Mouse (Mus musculus) kidney, postnatal 14 days (tissue): ENCODE data around the gene Dnajc4.

Source experiments
- DNase-seq: peaks from one replicate; pipeline ENCODE4 v3.0.0; 2022; ENCODE audit warnings: mixed read lengths

The Dnajc4 gene

GRCm38 (mm10) chr19:6942764-6943163 lies 49.6 kb downstream of the Dnajc4 start:
- no peak for DNase-seq

- DNase-seq = peak; percentile 98
Observed at GRCm38 (mm10) chr19:6942249-6942691, 50.1 kb downstream of the Dnajc4 start, which contains the start of gene Gpr137. Gene Gpr137, minus strand, starts transcription at chr19:6942480.

DNA sequence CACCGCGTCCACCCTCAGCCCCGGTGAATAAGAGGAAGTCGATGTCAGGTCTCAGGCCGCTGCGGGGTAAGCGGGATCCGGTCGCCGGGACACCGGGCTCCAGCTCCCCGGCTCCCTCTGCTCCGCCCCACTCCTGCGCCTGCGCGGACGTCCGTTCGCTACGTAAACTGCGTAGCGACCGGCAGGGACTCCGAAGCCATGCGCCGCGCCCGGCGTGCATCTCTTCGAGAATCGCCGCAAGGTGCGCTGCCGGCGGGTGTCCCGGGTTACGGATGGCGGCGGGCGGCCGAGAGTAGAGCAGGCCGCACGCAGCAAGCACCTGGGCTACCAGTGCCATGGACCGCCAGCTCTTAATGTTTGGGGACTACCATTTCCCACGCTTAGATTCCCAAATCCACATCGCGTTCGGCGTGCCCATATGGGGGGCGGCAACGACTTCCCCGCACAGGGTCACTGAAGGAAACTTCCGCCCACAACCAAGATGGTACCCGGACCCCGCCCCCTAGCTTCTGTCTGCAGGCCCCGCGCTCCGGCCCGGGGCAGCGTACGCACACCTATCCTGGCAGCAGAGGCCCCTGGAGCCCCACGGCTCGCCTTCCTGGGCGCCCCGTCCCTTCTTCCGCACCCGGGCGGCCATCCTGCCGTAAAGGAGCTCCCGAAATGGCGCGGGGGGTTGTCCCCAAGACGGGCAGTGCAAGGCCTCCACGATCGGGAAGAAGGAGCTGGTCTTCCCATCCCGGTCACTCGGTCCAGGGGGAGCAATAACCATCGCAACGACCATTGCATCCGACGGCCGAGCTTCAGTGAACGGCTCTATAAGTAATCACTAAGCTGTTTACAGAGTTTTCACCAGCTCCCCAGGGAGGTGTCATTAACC lies 50.8 kb downstream of the Dnajc4 start, which contains the start of gene Bad:
Bad (plus strand) TSS at position 490 of the 877 bp plus-strand sequence.
- peak; percentile 95 for DNase-seq

DNA sequence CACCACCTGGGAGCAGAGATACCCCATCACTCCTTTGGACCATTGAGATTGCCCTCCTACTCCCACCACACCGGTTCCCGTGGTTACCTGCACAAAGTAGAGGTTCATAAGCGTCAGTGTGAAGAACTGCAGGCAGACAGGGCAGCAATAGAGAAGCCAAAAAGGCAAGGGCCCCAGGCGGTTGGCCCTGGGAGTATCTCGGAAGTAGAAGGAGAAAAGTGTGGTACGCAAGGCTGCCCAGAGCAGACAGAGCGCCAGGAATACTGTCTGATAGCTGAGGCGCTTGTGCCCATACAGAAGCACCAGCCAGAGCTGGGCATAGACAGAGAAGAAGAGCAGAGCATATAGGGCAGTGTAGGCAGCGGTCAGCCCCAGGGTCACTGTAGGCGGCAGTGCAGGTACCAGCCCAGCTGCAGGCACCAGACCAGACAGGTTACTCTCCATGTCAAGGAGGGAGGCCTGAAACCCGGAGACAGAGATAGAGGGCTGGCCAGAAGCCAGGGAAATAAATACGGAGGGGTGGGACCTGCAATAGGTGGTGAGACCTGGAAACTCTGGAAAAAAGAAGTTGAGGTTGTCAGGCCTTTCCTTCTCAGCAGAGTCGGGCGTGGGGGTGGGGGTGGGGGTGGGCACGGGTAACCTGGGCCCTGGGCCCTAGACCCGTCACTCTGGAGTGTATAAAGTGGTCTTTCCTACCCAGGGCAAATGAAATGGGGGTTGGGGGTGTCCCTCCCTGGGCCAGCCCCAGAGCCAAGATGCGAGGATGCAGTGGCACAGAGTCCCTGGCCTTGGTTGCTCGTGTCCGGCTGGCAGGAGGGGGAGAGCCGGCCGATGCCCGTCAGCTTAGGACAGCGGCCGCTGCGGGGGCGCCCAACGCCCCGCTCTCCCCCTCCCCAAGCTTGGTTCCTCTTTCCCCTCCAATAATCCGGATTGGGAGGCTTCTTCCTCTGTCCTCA lies 51.7 kb downstream of the Dnajc4 start:
- peak; percentile 37 for DNase-seq

DNA sequence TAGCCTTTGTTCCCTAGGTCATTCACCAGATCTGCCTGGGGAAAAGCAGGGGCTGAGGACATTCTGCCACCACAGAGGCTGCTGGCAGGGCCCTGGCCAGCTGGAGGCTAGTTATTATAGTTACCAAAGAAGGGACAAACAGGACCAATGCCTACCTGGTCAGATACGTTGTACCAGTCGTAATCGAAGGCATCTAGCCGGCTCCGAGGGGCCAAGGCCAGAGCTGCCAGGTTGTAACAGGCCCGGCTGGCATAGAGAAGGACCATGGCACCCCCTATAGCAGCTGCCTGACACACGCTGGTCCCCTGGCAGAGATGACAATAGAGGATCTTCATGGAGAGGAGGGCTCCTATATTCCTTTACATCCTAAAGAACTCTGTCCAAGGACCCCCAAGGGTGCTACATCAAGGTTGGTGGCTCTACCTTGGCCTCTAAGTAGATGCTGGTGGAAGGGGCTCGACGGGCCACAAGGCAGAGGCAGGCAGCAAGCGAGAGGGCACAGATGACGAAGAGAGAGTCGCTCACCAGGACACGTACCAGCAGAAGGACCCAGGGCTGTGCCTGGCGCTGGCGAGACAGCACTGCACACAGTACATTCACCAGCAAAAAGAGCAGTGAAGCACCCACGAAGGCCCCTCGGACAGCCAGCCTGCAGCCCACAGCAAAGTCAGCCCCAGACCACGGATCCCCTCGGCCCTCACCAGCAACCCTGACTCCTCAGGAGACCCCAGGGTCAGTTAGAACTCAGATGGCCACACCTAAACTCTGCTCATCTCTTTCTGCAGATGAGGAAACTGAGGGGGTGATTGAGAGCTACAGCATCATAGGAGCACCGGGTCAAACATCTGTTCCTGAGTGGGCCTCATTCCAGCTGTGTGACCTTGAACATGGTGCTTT lies 53.0 kb downstream of the Dnajc4 start:
- no peak for DNase-seq
